Mouse (Mus musculus) midbrain, embryonic 10.5 days (tissue): ENCODE measurements around the gene Asb17. TPM values are rescaled to one million over a fixed set of nuclear protein-coding genes. Genes with fewer than 3 reads are reported as not detected.
A peak's percentile ranks its signal among the peaks of the same experiment; 100 is the strongest.
"Not testable (repeated sequence)": the region's sequence is repeated elsewhere in the genome, so short reads cannot be mapped to it uniquely, and the experiment has no call there.

Experiments
- DNase-seq: peaks from one replicate; pipeline ENCODE4 v3.0.0-alpha.2; 2017; ENCODE audit warnings: low spot score
- H3K27ac ChIP-seq: fragments of 300-500 bp; sonication (generic); replicated peaks from 2 replicates; pipeline ENCODE4 v1.5.1; 2016; ENCODE audit warnings: mild to moderate bottlenecking
- H3K27me3 ChIP-seq: fragments of 300-500 bp; sonication (generic); 2 replicates; pipeline ENCODE4 v1.6.1; 2016; ENCODE audit warnings: low read depth, mild to moderate bottlenecking; ENCODE audit not compliant: poor library complexity, severe bottlenecking
- H3K36me3 ChIP-seq: fragments of 300-500 bp; sonication (generic); 2 replicates; pipeline ENCODE4 v1.6.1; 2016; ENCODE audit warnings: mild to moderate bottlenecking, moderate library complexity
- H3K4me1 ChIP-seq: fragments of 300-500 bp; sonication (generic); 2 replicates; pipeline ENCODE4 v1.6.1; 2016
- H3K4me3 ChIP-seq: fragments of 300-500 bp; sonication (generic); 2 replicates; pipeline ENCODE4 v1.5.1; 2016; ENCODE audit warnings: mild to moderate bottlenecking, moderate library complexity
- H3K9me3 ChIP-seq: fragments of 300-500 bp; sonication (generic); replicated peaks from 2 replicates; pipeline ENCODE4 v1.6.1; 2016; ENCODE audit warnings: mild to moderate bottlenecking
- WGBS: fragments of 180-500 bp; shearing (Covaris S2); methylation state at CpG from one replicate; pipeline ENCODE4 v1.1.7; 2016; 5-methylcytosine and 5-hydroxymethylcytosine counted together
- polyA plus RNA-seq: library from polyadenylated mRNA; unstranded; fragments of >200 nt; fragmentation: Nextera tagmentation; extraction: Ambion mirVana; gene quantifications from 2 replicates; pipeline ENCODE4 v1.2.1, GENCODE M21; 2016

Gene Asb17
- polyA plus RNA-seq, 1 experiment from 2014 or later, result 0.47 TPM

GRCm38 (mm10) chr3:153817376-153817890 is 26.6 kb upstream of the Asb17 start:
- DNase-seq, result no peak
- Histone ChIP-seq H3K27me3 (no peaks in the 10 kb centered on the region), H3K27ac (no peak overlapping the region), H3K9me3 (no peaks in the 10 kb centered on the region), H3K4me3 (no peak overlapping the region), H3K36me3 (no peaks in the 10 kb centered on the region), H3K4me1 (peaks cover 6% of the 10 kb centered on the region; the same call in 1 of the 2 replicates)
- 86% methylated on average over 9 of the region's 9 CpGs for WGBS

GRCm38 (mm10) chr3:153818723-153819122 is 25.3 kb upstream of the Asb17 start:
- no peaks in the 10 kb centered on the region for H3K9me3 ChIP-seq
- WGBS, result 89% methylated on average over 3 of the region's 3 CpGs

GRCm38 (mm10) chr3:153819438-153819837 is 24.6 kb upstream of the Asb17 start:
- H3K27me3 ChIP-seq, result no peaks in the 10 kb centered on the region
- H3K9me3 ChIP-seq, result no peaks in the 10 kb centered on the region
- peak overlapping the region; percentile 23; the same call in 1 of the 2 replicates for H3K27ac ChIP-seq
- 84% methylated on average over 9 of the region's 9 CpGs for WGBS
- no peak overlapping the region for H3K4me3 ChIP-seq
- H3K36me3 ChIP-seq, result no peaks in the 10 kb centered on the region
- no peak for DNase-seq
- 0 out of 2 replicates have a peak, but pooled peaks cover 8% of the 10 kb centered on the region for H3K4me1 ChIP-seq

More at GRCm38 (mm10) chr3:153818723-153819122, 25.3 kb upstream of the Asb17 start:
- H3K36me3 ChIP-seq, result no peaks in the 10 kb centered on the region
- H3K4me3 ChIP-seq, result no peak overlapping the region
- H3K27me3 ChIP-seq, result no peaks in the 10 kb centered on the region
- DNase-seq, result no peak
- no peak overlapping the region for H3K27ac ChIP-seq
- 0 out of 2 replicates have a peak, but pooled peaks cover 6% of the 10 kb centered on the region for H3K4me1 ChIP-seq

GRCm38 (mm10) chr3:153823671-153824515 is 20.1 kb upstream of the Asb17 start:
- no peak for DNase-seq
- 81% methylated on average over 11 of the region's 11 CpGs for WGBS
- Histone ChIP-seq H3K27me3 (no peaks in the 10 kb centered on the region), H3K4me1 (peaks cover 9% of the 10 kb centered on the region), H3K9me3 (no peaks in the 10 kb centered on the region), H3K4me3 (no peak overlapping the region), H3K36me3 (no peaks in the 10 kb centered on the region), H3K27ac (no peak overlapping the region)

GRCm38 (mm10) chr3:153825197-153825596 is 18.8 kb upstream of the Asb17 start:
- Histone ChIP-seq H3K36me3 (no peaks in the 10 kb centered on the region), H3K27me3 (no peaks in the 10 kb centered on the region), H3K27ac (no peak overlapping the region), H3K4me1 (peaks cover 6% of the 10 kb centered on the region), H3K9me3 (no peaks in the 10 kb centered on the region), H3K4me3 (no peak overlapping the region)
- DNase-seq, result no peak
- 92% methylated on average over 10 of the region's 10 CpGs for WGBS

DNA sequence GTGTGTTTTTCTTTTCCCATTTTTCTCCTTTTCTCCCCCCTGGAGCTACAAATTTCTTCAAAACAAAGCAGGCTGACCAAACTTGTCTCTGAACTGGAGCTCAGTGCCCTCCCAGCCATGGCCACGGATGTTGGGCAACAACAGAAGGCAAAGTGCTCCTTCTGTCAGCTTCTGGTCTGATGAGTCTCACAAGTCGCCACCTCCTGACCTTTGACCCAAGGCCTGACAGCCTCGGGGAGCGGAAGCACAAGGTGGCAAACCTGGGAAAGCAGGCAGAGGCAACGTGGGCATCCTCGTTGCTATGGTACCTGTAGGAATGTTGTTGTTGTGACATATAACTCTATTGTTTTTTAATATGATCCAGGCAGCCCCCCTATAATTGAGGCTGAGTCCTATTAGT is 17.4 kb upstream of the Asb17 start:
- Histone ChIP-seq H3K9me3 (no peaks in the 10 kb centered on the region), H3K4me3 (no peak overlapping the region), H3K4me1 (peaks cover 6% of the 10 kb centered on the region), H3K36me3 (no peaks in the 10 kb centered on the region), H3K27ac (no peak overlapping the region), H3K27me3 (no peaks in the 10 kb centered on the region)
- WGBS, result 40% methylated on average over 6 of the region's 6 CpGs
- no peak for DNase-seq

GRCm38 (mm10) chr3:153829788-153830187 is 14.2 kb upstream of the Asb17 start:
- H3K27ac ChIP-seq, H3K4me1 ChIP-seq, H3K4me3 ChIP-seq, H3K9me3 ChIP-seq, DNase-seq, H3K36me3 ChIP-seq, H3K27me3 ChIP-seq: not testable (repeated sequence)
- WGBS, result 96% methylated on average over 3 of the region's 3 CpGs

DNA sequence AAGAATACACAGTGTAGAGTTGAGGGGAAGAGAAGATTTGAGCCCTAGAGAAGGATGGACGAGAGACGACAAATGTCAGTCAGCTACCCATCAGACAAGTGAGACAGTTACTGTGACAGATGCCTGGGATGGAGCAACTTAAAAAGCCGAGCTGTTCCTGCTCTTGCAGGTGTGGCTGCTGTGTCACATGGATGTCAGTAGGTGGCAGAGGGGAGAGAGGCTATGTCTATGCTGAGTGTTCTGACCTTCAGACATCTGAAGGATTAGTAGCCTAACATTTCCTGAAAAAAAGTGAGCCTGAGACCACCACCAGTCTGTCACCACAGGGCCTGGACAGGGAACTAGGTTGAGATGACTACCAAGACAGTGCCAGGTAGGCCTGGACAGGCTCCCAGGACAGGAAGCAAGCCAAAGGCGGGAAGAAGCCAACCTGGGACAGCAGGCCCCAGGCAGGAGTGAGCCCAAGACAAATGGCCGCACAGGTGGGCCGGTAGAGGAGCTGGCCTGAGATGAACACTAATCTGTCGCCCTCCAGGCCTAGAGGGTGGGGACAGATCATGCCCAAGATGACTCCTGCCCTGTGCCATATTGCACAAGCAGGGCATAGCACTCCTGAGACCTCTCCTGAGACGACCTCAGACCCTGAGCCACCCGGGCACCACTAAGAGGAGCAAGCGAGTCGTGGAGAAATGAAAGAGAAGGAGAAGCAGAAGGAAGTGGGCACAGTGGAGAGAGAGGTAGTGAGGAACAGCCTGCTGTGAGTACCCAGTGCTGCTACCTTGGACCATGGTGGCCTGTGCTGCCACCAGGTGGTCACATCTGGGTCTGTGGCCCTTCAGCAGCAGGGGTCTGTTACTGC is 12.8 kb upstream of the Asb17 start:
- peak; percentile 23 for DNase-seq
- no peaks in the 10 kb centered on the region for H3K36me3 ChIP-seq
- H3K4me1 ChIP-seq, result peaks cover 4% of the 10 kb centered on the region
- no peaks in the 10 kb centered on the region for H3K9me3 ChIP-seq
- H3K27me3 ChIP-seq, result no peaks in the 10 kb centered on the region
- WGBS, result 76% methylated on average over 11 of the region's 11 CpGs
- no peak overlapping the region for H3K4me3 ChIP-seq
- H3K27ac ChIP-seq, result peak overlapping the region; percentile 52; the same call in 1 of the 2 replicates

GRCm38 (mm10) chr3:153831873-153832653 is 11.9 kb upstream of the Asb17 start:
- Histone ChIP-seq H3K27me3 (no peaks in the 10 kb centered on the region), H3K4me1 (no peaks in the 10 kb centered on the region), H3K27ac (peak overlapping the region; percentile 47; the same call in 1 of the 2 replicates), H3K4me3 (no peak overlapping the region), H3K9me3 (no peaks in the 10 kb centered on the region), H3K36me3 (no peaks in the 10 kb centered on the region)
- 76% methylated on average over 4 of the region's 4 CpGs for WGBS
- no peak for DNase-seq

GRCm38 (mm10) chr3:153832654-153832945 is 11.4 kb upstream of the Asb17 start:
- Histone ChIP-seq H3K27ac (peak overlapping the region; percentile 47; the same call in 1 of the 2 replicates), H3K9me3 (no peaks in the 10 kb centered on the region), H3K27me3 (no peaks in the 10 kb centered on the region), H3K4me3 (no peak overlapping the region), H3K4me1 (no peaks in the 10 kb centered on the region), H3K36me3 (no peaks in the 10 kb centered on the region)
- WGBS, result 47% methylated on average over 6 of the region's 6 CpGs
- no peak for DNase-seq

DNA sequence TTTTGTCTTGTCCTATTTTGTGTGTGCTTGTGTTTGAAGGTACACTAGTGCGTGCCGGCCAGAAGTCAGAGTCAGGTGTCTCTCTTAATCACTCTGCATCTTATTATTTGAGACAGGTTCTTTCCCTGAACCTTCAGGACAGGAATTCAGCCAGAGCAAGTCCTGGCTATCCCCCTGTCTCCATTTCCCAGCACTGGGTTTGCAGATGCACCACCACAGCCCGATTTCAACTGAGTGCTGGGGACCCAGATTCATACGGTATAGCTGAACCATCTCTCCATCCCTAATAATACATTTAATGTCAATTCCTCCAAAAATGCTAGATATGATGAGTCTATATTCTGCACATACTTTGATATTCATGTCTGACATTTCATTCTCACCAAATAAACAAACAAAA is 9.9 kb upstream of the Asb17 start:
- H3K4me3 ChIP-seq, result no peak overlapping the region
- no peaks in the 10 kb centered on the region for H3K36me3 ChIP-seq
- whole genome bisulfite sequencing, result 91% methylated on average over 4 of the region's 4 CpGs
- no peak for DNase-seq
- no peaks in the 10 kb centered on the region for H3K27me3 ChIP-seq
- no peaks in the 10 kb centered on the region for H3K4me1 ChIP-seq
- H3K27ac ChIP-seq, result no peak overlapping the region
- H3K9me3 ChIP-seq, result no peaks in the 10 kb centered on the region

GRCm38 (mm10) chr3:153835455-153836086 is 8.4 kb upstream of the Asb17 start:
- Histone ChIP-seq H3K36me3 (no peaks in the 10 kb centered on the region), H3K4me1 (no peaks in the 10 kb centered on the region), H3K4me3 (no peak overlapping the region), H3K9me3 (no peaks in the 10 kb centered on the region), H3K27ac (no peak overlapping the region), H3K27me3 (no peaks in the 10 kb centered on the region)
- peak; percentile 67 for DNase-seq
- WGBS, result 60% methylated on average over 7 of the region's 7 CpGs
